Comparison of ENCODE assay signal across 8 mouse cellular contexts in genomic region chr3:105052937-105053697, GRCm38 (mm10). TPM values are rescaled to one million over a fixed set of nuclear protein-coding genes. Genes with fewer than 3 reads are reported as not detected.
DNase-seq lines count a peak whose midpoint lies in the region; ATAC-seq and TF ChIP-seq lines count a peak whose summit lies in the region.

Cttnbp2nl (minus strand) TSS chr3:105053146.

- peak; percentile 7 for DNase-seq in G1E (ENCODE audit: low spot score)
- peak; percentile 99 for DNase-seq in cerebellum, adult 18-20 months
- peak; percentile 98 for DNase-seq in hindbrain, embryonic 10.5 days (ENCODE audit: low spot score)
- DNase-seq in layer of hippocampus, adult 9-11 months = peak; percentile 99
- peak; percentile 99 for DNase-seq in lung, postnatal 0 days (ENCODE audit: low spot score)
- DNase-seq in ovary, postnatal 36 days (ENCODE audit: low spot score) = peak; percentile 98
- peak; percentile 94 for DNase-seq in thymus, postnatal 25 days

- 0 out of 2 replicates have a peak, but pooled peaks cover 7% of the 10 kb centered on the region for H3K4me1 ChIP-seq in G1E (ENCODE audit: insufficient read depth, low read depth, low read length)
- peaks cover 31% of the 10 kb centered on the region for H3K4me1 ChIP-seq in hindbrain, embryonic 10.5 days (replicated peaks)
- H3K4me1 ChIP-seq in lung, postnatal 0 days (ENCODE audit: insufficient read depth, low read depth, low read length) = peaks cover 14% of the 10 kb centered on the region; the same call in 1 of the 2 replicates

- H3K36me3 ChIP-seq in G1E (replicated peaks) = no peaks in the 10 kb centered on the region
- H3K36me3 ChIP-seq in hindbrain, embryonic 10.5 days = peaks cover 4% of the 10 kb centered on the region
- no peaks in the 10 kb centered on the region for H3K36me3 ChIP-seq in lung, postnatal 0 days (ENCODE audit: insufficient read depth, low read length)

- peak within 1 kb of the TSS; percentile 23; the same call in 1 of the 2 replicates for H3K4me3 ChIP-seq in G1E (ENCODE audit: low read depth, low read length)
- H3K4me3 ChIP-seq in hindbrain, embryonic 10.5 days = peak within 1 kb of the TSS; percentile 89
- peak within 1 kb of the TSS; percentile 93 for H3K4me3 ChIP-seq in lung, postnatal 0 days (ENCODE audit: low read depth, low read length)

- peak; percentile 49 for ATAC-seq in G1E (ENCODE audit: extremely low read depth, insufficient number of reproducible peaks, low FRiP score, poor library complexity, severe bottlenecking)
- ATAC-seq in frontal cortex, adult (ENCODE audit: low TSS enrichment) = peak; percentile 98
- peak; percentile 90 for ATAC-seq in lung, postnatal 0 days

- H3K9ac ChIP-seq in lung, postnatal 0 days (replicated peaks; ENCODE audit: low read depth) = peak within 1 kb of the TSS; percentile 88

- 3% methylated on average over 31 of the region's 31 CpGs for WGBS in hindbrain, embryonic 10.5 days
- WGBS in lung, postnatal 0 days = under 1% methylated on average over 31 of the region's 31 CpGs

- peaks cover 9% of the 10 kb centered on the region; the same call in 1 of the 2 replicates for H3K27me3 ChIP-seq in G1E (ENCODE audit: insufficient read depth, low read length)
- no peaks in the 10 kb centered on the region for H3K27me3 ChIP-seq in hindbrain, embryonic 10.5 days (ENCODE audit: insufficient read depth, poor library complexity, severe bottlenecking)
- H3K27me3 ChIP-seq in lung, postnatal 0 days (replicated peaks; ENCODE audit: insufficient read depth, low read length) = no peaks in the 10 kb centered on the region

- H3K4me2 ChIP-seq in lung, postnatal 0 days (replicated peaks; ENCODE audit: low read depth, low read length) = peak within 1 kb of the TSS; percentile 70

- peak within 1 kb of the TSS; percentile 96 for H3K27ac ChIP-seq in hindbrain, embryonic 10.5 days
- H3K27ac ChIP-seq in lung, postnatal 0 days (ENCODE audit: low read length) = peak within 1 kb of the TSS; percentile 90

- H3K9me3 ChIP-seq in G1E (replicated peaks) = no peaks in the 10 kb centered on the region
- H3K9me3 ChIP-seq in hindbrain, embryonic 10.5 days = no peaks in the 10 kb centered on the region
- no peaks in the 10 kb centered on the region for H3K9me3 ChIP-seq in lung, postnatal 0 days (ENCODE audit: low read length)

- no peak for TF ChIP-seq CTCF in G1E (IDR thresholded peaks at IDR 0.05; ENCODE audit: low read depth, low read length)
- TF ChIP-seq CTCF in lung, postnatal 0 days (IDR thresholded peaks at IDR 0.05) = peak; percentile 11; the same call in 1 of the 2 replicates

- TF ChIP-seq EP300 in lung, postnatal 0 days (IDR thresholded peaks at IDR 0.05) = 0 out of 2 replicates have a peak, but pooled peaks have one; percentile 1

RNA-seq across cellular contexts. Expression of gene Cttnbp2nl, which starts in this region (rescaled TPM):
- not detected in 2 replicates for total RNA-seq in G1E (2014; fragmentation: Nextera tagmentation)
- total RNA-seq in G1E (2017) = 0.11 and 0.12 TPM in 2 replicates
- 0.02 TPM in 1 of 2 replicates, not detected in the other for polyA plus RNA-seq in G1E (2012)
- polyA plus RNA-seq in hindbrain, embryonic 10.5 days (2016; fragmentation: Nextera tagmentation; extraction: Ambion mirVana) = 41.3 and 41.8 TPM in 2 replicates
- 70.4 and 82.1 TPM in 2 replicates for polyA plus RNA-seq in lung, postnatal 0 days (2015; fragmentation: Nextera tagmentation; extraction: Ambion mirVana)

Comparison
In these comparisons a context has a peak if more than half of its experiments do, and no peak if none do; other contexts are left out.
1. Peak in every context shown above with its lines: DNase-seq, ATAC-seq, H3K4me3 ChIP-seq and H3K27ac ChIP-seq.
2. RNA of gene Cttnbp2nl (polyA plus RNA-seq): 70.4 to 82.1 TPM in lung, postnatal 0 days and 41.3 to 41.8 TPM in hindbrain, embryonic 10.5 days; 0.02 TPM in G1E; every median in the first group is over 10 times any median in the second.
3. Peak in DNase-seq, ATAC-seq and H3K4me3 ChIP-seq in G1E; RNA of the gene not detected or under 1 TPM.
4. DNase-seq: peak in every context shown above with its lines; median percentile 99 in cerebellum, adult 18-20 months; 99 in layer of hippocampus, adult 9-11 months; 99 in lung, postnatal 0 days; 98 in hindbrain, embryonic 10.5 days; 98 in ovary, postnatal 36 days; 94 in thymus, postnatal 25 days; 7 in G1E.
5. H3K4me3 ChIP-seq: peak in every context shown above with its lines; median percentile 93 in lung, postnatal 0 days; 89 in hindbrain, embryonic 10.5 days; 23 in G1E.